Mouse (Mus musculus): ENCODE data around the gene Ccdc174.
"Not testable (repeated sequence)": the region's sequence is repeated elsewhere in the genome, so short reads cannot be mapped to it uniquely, and the experiment has no call there.

DNA sequence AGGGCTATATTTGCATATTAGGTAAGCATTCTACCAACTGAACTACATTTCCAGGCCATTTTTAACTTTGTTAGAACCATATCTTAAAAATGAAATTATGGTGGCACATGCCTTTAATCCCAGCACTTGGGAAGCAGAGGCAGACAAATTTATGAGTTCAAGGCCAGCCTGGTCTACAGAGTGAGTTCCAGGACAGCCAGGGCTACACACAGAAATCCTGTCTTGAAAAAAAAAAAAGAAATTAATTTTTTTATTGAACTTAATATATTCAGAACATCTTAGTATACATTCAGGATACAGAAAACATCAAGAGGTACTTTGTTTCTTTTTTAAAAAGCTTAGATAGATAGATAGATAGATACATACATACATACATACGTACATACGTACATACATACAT, 24.7 kb downstream of the Ccdc174 start, which contains the start of gene 4930590J08Rik:
- not testable (repeated sequence) for TF ChIP-seq GATA1, TAL1 (IDR thresholded peaks at IDR 0.05; ENCODE audit: low read length)

Measured in erythroblast, embryonic 14.5 days (primary cell).